Mouse (Mus musculus) ES-E14 (cell line): ENCODE results near the gene Adam11.

Experiments
- CHD2 ChIP-seq: IDR thresholded peaks from 2 replicates; pipeline ENCODE4 v1.6.1; 2014; ENCODE audit warnings: mild to moderate bottlenecking, low read depth, low read length, inconsistent platforms
- HCFC1 ChIP-seq: IDR thresholded peaks from 2 replicates; pipeline ENCODE4 v1.6.1; 2012; ENCODE audit warnings: low read length, inconsistent platforms, borderline replicate concordance; ENCODE audit not compliant: insufficient read depth
- MAFK ChIP-seq: IDR thresholded peaks from 2 replicates; pipeline ENCODE4 v1.6.1; 2014; ENCODE audit warnings: mild to moderate bottlenecking, low read depth, low read length, inconsistent platforms; ENCODE audit not compliant: insufficient read depth
- ZC3H11A ChIP-seq: IDR thresholded peaks from 2 replicates; pipeline ENCODE4 v1.6.1; 2012; ENCODE audit warnings: low read depth, mild to moderate bottlenecking, inconsistent platforms, low read length, borderline replicate concordance
- ZNF384 ChIP-seq: IDR thresholded peaks from 2 replicates; pipeline ENCODE4 v1.6.1; 2012; ENCODE audit warnings: low read depth, low read length, inconsistent platforms

- no peak for TF ChIP-seq ZNF384
- TF ChIP-seq ZC3H11A, result no peak
- TF ChIP-seq CHD2, result no peak
- TF ChIP-seq MAFK, result no peak
- no peak for TF ChIP-seq HCFC1
Measured at GRCm38 (mm10) chr11:102752896-102753590, 8.2 kb upstream of the Adam11 start.
